Mouse (Mus musculus) lung, postnatal 0 days (tissue): ENCODE measurements around the gene Xpnpep3. TPM values are rescaled to one million over a fixed set of nuclear protein-coding genes. Genes with fewer than 3 reads are reported as not detected.
A peak's percentile ranks its signal among the peaks of the same experiment; 100 is the strongest.

Experiments used
- ATAC-seq: fragments of 200-750 bp; cut with Nextera tagmentation; 2 replicates; pipeline ENCODE4 v1.8.0; 2017; ENCODE audit warnings: moderate library complexity
- DNase-seq: peaks from one replicate; pipeline ENCODE4 v3.0.0-alpha.2; 2016; ENCODE audit warnings: low spot score
- H3K27ac ChIP-seq: fragments of 300-500 bp; sonication (generic); 2 replicates; pipeline ENCODE4 v1.5.1; 2014; ENCODE audit warnings: antibody characterized with exemption, mild to moderate bottlenecking, low read length, mixed read lengths
- H3K27me3 ChIP-seq: fragments of 300-500 bp; sonication (generic); replicated peaks from 2 replicates; pipeline ENCODE4 v1.6.1; 2014; ENCODE audit warnings: low read length, mixed read lengths; ENCODE audit not compliant: insufficient read depth
- H3K36me3 ChIP-seq: fragments of 300-500 bp; sonication (generic); 2 replicates; pipeline ENCODE4 v1.6.1; 2014; ENCODE audit warnings: low read length, mixed read lengths; ENCODE audit not compliant: insufficient read depth
- H3K4me1 ChIP-seq: fragments of 300-500 bp; sonication (generic); 2 replicates; pipeline ENCODE4 v1.6.1; 2014; ENCODE audit warnings: antibody characterized with exemption, low read depth, low read length, mixed read lengths; ENCODE audit not compliant: insufficient read depth
- H3K4me2 ChIP-seq: fragments of 300-500 bp; sonication (generic); replicated peaks from 2 replicates; pipeline ENCODE4 v1.6.1; 2014; ENCODE audit warnings: low read depth, mild to moderate bottlenecking, low read length, moderate library complexity, mixed read lengths
- H3K4me3 ChIP-seq: fragments of 300-500 bp; sonication (generic); 2 replicates; pipeline ENCODE4 v1.5.1; 2014; ENCODE audit warnings: low read depth, low read length
- H3K9ac ChIP-seq: fragments of 300-500 bp; sonication (generic); replicated peaks from 2 replicates; pipeline ENCODE4 v1.6.1; 2014; ENCODE audit warnings: low read depth, mild to moderate bottlenecking
- H3K9me3 ChIP-seq: fragments of 300-500 bp; sonication (generic); 2 replicates; pipeline ENCODE4 v1.6.1; 2016; ENCODE audit warnings: low read length, mixed read lengths
- CTCF ChIP-seq: IDR thresholded peaks from 2 replicates; pipeline ENCODE4 v1.5.1; 2016; ENCODE audit warnings: antibody characterized with exemption, mild to moderate bottlenecking
- EP300 ChIP-seq: IDR thresholded peaks from 2 replicates; pipeline ENCODE4 v1.6.1; 2016; ENCODE audit warnings: antibody characterized with exemption, mild to moderate bottlenecking, control low read depth
- WGBS: fragments of 180-500 bp; shearing (Covaris S2); extraction: QIAGEN DNeasy Blood & Tissue Kit; methylation state at CpG from one replicate; pipeline ENCODE4 v1.1.7; 2014; 5-methylcytosine and 5-hydroxymethylcytosine counted together
- polyA plus RNA-seq: library from polyadenylated mRNA; unstranded; fragments of >200 nt; fragmentation: Nextera tagmentation; extraction: Ambion mirVana; gene quantifications from 2 replicates; pipeline ENCODE4 v1.2.1, GENCODE M21; 2015

Xpnpep3 gene
- polyA plus RNA-seq, 1 experiment from 2014 or later: 4.8 TPM

DNA sequence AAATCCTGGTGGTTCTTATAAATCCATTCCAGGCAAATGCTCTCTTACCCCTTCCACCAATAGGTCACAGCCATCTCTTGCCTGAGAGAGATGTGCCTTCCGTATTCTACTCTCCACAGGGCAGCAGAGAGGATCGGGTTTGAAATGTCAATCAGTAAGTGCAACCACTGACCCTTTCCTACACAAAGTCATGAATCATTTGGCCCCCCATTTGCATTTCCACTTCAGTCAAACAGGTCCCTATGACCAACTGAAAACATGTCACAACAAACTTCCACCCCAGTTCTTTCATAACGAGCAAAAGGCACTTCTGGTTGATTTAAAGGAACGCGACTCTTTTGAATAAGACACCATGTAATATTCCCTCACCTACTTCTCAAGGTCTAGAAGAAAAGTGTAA lies 40.5 kb upstream of the Xpnpep3 start:
- Histone ChIP-seq H3K27me3 (no peaks in the 10 kb centered on the region), H3K4me2 (peak overlapping the region; percentile 79; the same call in 1 of the 2 replicates), H3K27ac (no peak overlapping the region), H3K4me1 (peaks cover 9% of the 10 kb centered on the region; the same call in 1 of the 2 replicates), H3K9ac (no peak overlapping the region), H3K4me3 (no peak overlapping the region), H3K36me3 (0 out of 2 replicates have a peak, but pooled peaks cover 4% of the 10 kb centered on the region), H3K9me3 (no peaks in the 10 kb centered on the region)
- no peak for ATAC-seq
- DNase-seq: no peak
- 85% methylated on average over 5 of the region's 5 CpGs for WGBS
- no peak for TF ChIP-seq CTCF
- no peak for TF ChIP-seq EP300

GRCm38 (mm10) chr15:81360345-81361021 lies 39.5 kb upstream of the Xpnpep3 start, which contains the start of gene Slc25a17:
Gene Slc25a17, minus strand, starts transcription at chr15:81360812.
- TF ChIP-seq EP300 (no peak), CTCF (no peak; the same call in 1 of the 2 replicates)
- Histone ChIP-seq H3K9me3 (no peaks in the 10 kb centered on the region), H3K4me3 (peak within 1 kb of the TSS; percentile 71), H3K36me3 (peaks cover 9% of the 10 kb centered on the region; the same call in 1 of the 2 replicates), H3K9ac (peak within 1 kb of the TSS; percentile 79), H3K4me1 (peaks cover 9% of the 10 kb centered on the region; the same call in 1 of the 2 replicates), H3K4me2 (peak within 1 kb of the TSS; percentile 79), H3K27me3 (no peaks in the 10 kb centered on the region), H3K27ac (peak within 1 kb of the TSS; percentile 93)
- under 1% methylated on average over 30 of the region's 30 CpGs for WGBS
- ATAC-seq (peak; percentile 100), DNase-seq (peak; percentile 99)

GRCm38 (mm10) chr15:81361022-81361404 lies 38.9 kb upstream of the Xpnpep3 start:
- TF ChIP-seq CTCF: no peak
- peak; percentile 52 for TF ChIP-seq EP300
- whole genome bisulfite sequencing: 34% methylated on average over 6 of the region's 6 CpGs
- DNase-seq: no peak

GRCm38 (mm10) chr15:81361417-81362015 lies 38.4 kb upstream of the Xpnpep3 start:
- WGBS: 37% methylated on average over 10 of the region's 10 CpGs
- peaks cover 15% of the 10 kb centered on the region; the same call in 1 of the 2 replicates for H3K36me3 ChIP-seq
- H3K27me3 ChIP-seq: no peaks in the 10 kb centered on the region
- ATAC-seq (no peak), DNase-seq (no peak)
- peak overlapping the region; percentile 78 for H3K27ac ChIP-seq
- no peak overlapping the region for H3K4me3 ChIP-seq
- no peak for TF ChIP-seq CTCF
- peak overlapping the region; percentile 79; the same call in 1 of the 2 replicates for H3K4me2 ChIP-seq
- no peak overlapping the region for H3K9ac ChIP-seq
- H3K4me1 ChIP-seq: peaks cover 9% of the 10 kb centered on the region; the same call in 1 of the 2 replicates
- H3K9me3 ChIP-seq: no peaks in the 10 kb centered on the region

More at GRCm38 (mm10) chr15:81361022-81361404, 38.9 kb upstream of the Xpnpep3 start:
- peak overlapping the region; percentile 78 for H3K27ac ChIP-seq
- no peaks in the 10 kb centered on the region for H3K27me3 ChIP-seq
- no peak overlapping the region for H3K9ac ChIP-seq
- peaks cover 14% of the 10 kb centered on the region; the same call in 1 of the 2 replicates for H3K36me3 ChIP-seq
- peak overlapping the region; percentile 71 for H3K4me3 ChIP-seq
- H3K4me1 ChIP-seq: peaks cover 9% of the 10 kb centered on the region; the same call in 1 of the 2 replicates
- H3K9me3 ChIP-seq: no peaks in the 10 kb centered on the region
- peak; percentile 59 for ATAC-seq
- H3K4me2 ChIP-seq: peak overlapping the region; percentile 79

GRCm38 (mm10) chr15:81362501-81362900 lies 37.4 kb upstream of the Xpnpep3 start:
- Histone ChIP-seq H3K9ac (no peak overlapping the region), H3K4me1 (peaks cover 9% of the 10 kb centered on the region; the same call in 1 of the 2 replicates), H3K9me3 (no peaks in the 10 kb centered on the region), H3K27ac (no peak overlapping the region), H3K4me2 (no peak overlapping the region), H3K36me3 (peaks cover 23% of the 10 kb centered on the region; the same call in 1 of the 2 replicates), H3K27me3 (no peaks in the 10 kb centered on the region), H3K4me3 (no peak overlapping the region)
- no peak for TF ChIP-seq EP300
- no peak for TF ChIP-seq CTCF
- ATAC-seq (no peak), DNase-seq (no peak)
- WGBS: 83% methylated on average over 1 of the region's 1 CpGs

- H3K4me3 ChIP-seq: no peak overlapping the region
- H3K4me1 ChIP-seq: peaks cover 5% of the 10 kb centered on the region; the same call in 1 of the 2 replicates
- H3K27me3 ChIP-seq: no peaks in the 10 kb centered on the region
- ATAC-seq (no peak), DNase-seq (no peak)
- TF ChIP-seq CTCF (no peak), EP300 (no peak)
- H3K9me3 ChIP-seq: no peaks in the 10 kb centered on the region
- no peak overlapping the region for H3K4me2 ChIP-seq
- 80% methylated on average over 1 of the region's 1 CpGs for WGBS
- H3K27ac ChIP-seq: no peak overlapping the region
- peaks cover 34% of the 10 kb centered on the region; the same call in 1 of the 2 replicates for H3K36me3 ChIP-seq
- no peak overlapping the region for H3K9ac ChIP-seq
Observed at GRCm38 (mm10) chr15:81364271-81364670, 35.7 kb upstream of the Xpnpep3 start.
